Mouse (Mus musculus) thymus, adult 2 months (tissue): ENCODE results near the gene Tbx4.

Experiments
- CTCF ChIP-seq: fragments of 200-500 bp; IDR thresholded peaks from 2 replicates; pipeline ENCODE4 v1.5.1; 2012; ENCODE audit warnings: mild to moderate bottlenecking, control low read depth, low read length, moderate library complexity, borderline replicate concordance; ENCODE audit not compliant: control insufficient read depth, poor library complexity, insufficient read depth; ENCODE audit errors: extremely low read depth
- POLR2A ChIP-seq: fragments of 200-500 bp; IDR thresholded peaks from 2 replicates; pipeline ENCODE4 v1.6.1; 2012; ENCODE audit warnings: mild to moderate bottlenecking, low read length, control low read depth, moderate library complexity; ENCODE audit not compliant: control insufficient read depth, poor library complexity, insufficient read depth; ENCODE audit errors: extremely low read depth

DNA sequence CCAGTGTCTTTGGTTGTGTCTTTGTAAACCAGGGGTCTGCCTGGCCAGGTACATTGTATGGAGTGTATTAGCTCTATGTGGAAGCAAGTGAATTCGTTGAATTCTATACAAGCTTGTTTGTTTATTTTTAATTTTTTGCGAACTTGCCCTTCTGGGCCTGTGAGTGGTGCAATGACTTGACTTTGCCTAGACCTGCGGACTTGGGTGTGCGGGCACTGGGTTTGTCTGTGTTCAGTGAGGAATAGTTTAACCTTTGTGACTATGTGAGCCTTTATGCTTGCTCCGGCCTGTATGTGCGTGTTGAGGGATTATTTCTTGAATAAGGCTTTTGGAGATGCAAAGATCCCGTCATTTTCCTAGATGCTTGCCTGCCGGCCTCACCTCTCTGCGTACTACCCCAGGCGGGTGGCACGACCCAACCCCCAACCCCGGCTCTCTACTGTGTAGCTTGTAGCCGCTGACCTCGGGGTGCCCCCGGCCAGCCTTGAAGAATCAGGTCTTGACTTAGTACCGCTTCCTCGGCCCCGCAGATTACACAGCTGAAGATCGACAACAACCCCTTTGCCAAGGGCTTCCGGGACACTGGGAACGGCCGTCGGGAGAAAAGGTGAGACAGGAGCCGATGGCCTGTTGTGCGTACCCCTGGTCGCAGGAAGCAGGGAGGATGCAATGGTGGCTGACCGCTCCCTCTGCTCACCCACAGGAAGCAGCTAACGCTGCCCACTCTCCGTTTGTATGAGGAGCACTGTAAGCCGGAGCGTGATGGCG is 49.5 kb upstream of the Tbx4 start:
- TF ChIP-seq CTCF (no peak), POLR2A (no peak)
